9 mouse cellular contexts compared by ENCODE assay signal in the genomic region with DNA sequence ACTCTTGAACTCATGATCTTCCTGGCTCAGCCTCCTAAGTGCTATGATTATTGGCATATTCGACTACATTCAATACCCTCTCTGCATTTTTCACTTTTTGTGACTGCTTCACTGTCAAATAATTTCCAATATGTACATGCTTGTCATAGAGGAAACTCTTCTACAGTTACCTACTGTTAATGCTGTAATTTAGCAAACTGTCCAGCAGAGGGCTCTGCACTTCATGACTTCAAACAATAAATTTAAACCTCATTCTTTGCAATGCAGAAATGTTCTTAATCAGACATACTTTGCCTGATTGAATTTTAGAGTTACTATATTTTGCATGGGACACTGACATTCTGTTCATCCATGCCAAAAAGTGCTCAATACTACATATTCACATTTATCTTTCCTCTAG. TPM values are rescaled to one million over a fixed set of nuclear protein-coding genes. Genes with fewer than 3 reads are reported as not detected.
A peak's percentile ranks its signal among the peaks of the same experiment; 100 is the strongest.
DNase-seq lines count a peak whose midpoint lies in the region; ATAC-seq and TF ChIP-seq lines count a peak whose summit lies in the region.
"Had no signal": no experiment of that assay in that cellular context is flagged by ENCODE, and none has a peak within 500 bp of the region (broad histone marks: within the 10 kb centered on the region; RNA-seq: fewer than 3 reads in every experiment).

No protein-coding gene starts in this region.

- no peak overlapping the region for H3K9ac ChIP-seq in kidney, embryonic 14.5 days (ENCODE audit: low read depth, low read length)
- H3K9ac ChIP-seq in CH12.LX (ENCODE audit: insufficient read depth, low read depth) = no peak overlapping the region
- H3K9ac ChIP-seq: embryonic facial prominence, embryonic 15.5 days had no signal

- peak; percentile 32 for DNase-seq in kidney, postnatal 10 days
- DNase-seq in B cell, adult 2 months = peak; percentile 24 to 36
- peak; percentile 53 for DNase-seq in CH12.LX (ENCODE audit: extremely low read depth)
- DNase-seq in embryo, embryonic 11.5 days (ENCODE audit: low read depth, low spot score) = peak; percentile 35
- DNase-seq in naive thymus-derived CD4-positive, alpha-beta T cell, adult 2 months (ENCODE audit: low read depth) = peak; percentile 69
- no peak for DNase-seq in gastrocnemius, postnatal 36 days
- DNase-seq in gastrocnemius, postnatal 10 days = no peak

- TF ChIP-seq EP300 in CH12.LX (IDR thresholded peaks at IDR 0.05; ENCODE audit: low read length) = no peak

- ATAC-seq in kidney, embryonic 14.5 days (ENCODE audit: low FRiP score, low TSS enrichment) = no peak

- no peak overlapping the region for H3K27ac ChIP-seq in kidney, embryonic 14.5 days (ENCODE audit: low read depth, low read length)
- H3K27ac ChIP-seq in CH12.LX (ENCODE audit: insufficient read depth, low read depth) = no peak overlapping the region
- H3K27ac ChIP-seq: embryonic facial prominence, embryonic 15.5 days had no signal

- H3K4me3 ChIP-seq in kidney, embryonic 14.5 days (ENCODE audit: low read length) = no peak overlapping the region
- no peak overlapping the region for H3K4me3 ChIP-seq in CH12.LX (replicated peaks in 1 of 3; ENCODE audit: low read depth in 2 of 3, low read length in 2 of 3, poor library complexity in 1 of 3)
- H3K4me3 ChIP-seq: embryonic facial prominence, embryonic 15.5 days had no signal

- H3K79me2 ChIP-seq in CH12.LX (replicated peaks; ENCODE audit: control insufficient read depth, extremely low read depth, insufficient read depth, poor library complexity, severe bottlenecking) = peaks cover 3% of the 10 kb centered on the region

- no peak overlapping the region for H3K4me2 ChIP-seq in kidney, embryonic 14.5 days (replicated peaks; ENCODE audit: low read depth, low read length)
- no peak overlapping the region for H3K4me2 ChIP-seq in CH12.LX (ENCODE audit: insufficient read depth, low read depth, poor library complexity, severe bottlenecking)
- H3K4me2 ChIP-seq: embryonic facial prominence, embryonic 15.5 days had no signal

- WGBS in kidney, embryonic 14.5 days = 4% methylated on average over 1 of the region's 1 CpGs

- peak in 1 of 2 experiments; percentile 80; a peak in 3 of 4 replicates for TF ChIP-seq CTCF in CH12.LX (conservative IDR thresholded peaks at IDR 0.05 in 1 of 2, IDR thresholded peaks at IDR 0.05 in 1 of 2; ENCODE audit: low read depth in 2 of 2, low read length in 2 of 2)

- peaks cover 3% of the 10 kb centered on the region; the same call in 1 of the 2 replicates for H3K9me3 ChIP-seq in kidney, embryonic 14.5 days (ENCODE audit: control insufficient read depth, low read length)
- peaks cover 2% of the 10 kb centered on the region for H3K9me3 ChIP-seq in CH12.LX (replicated peaks; ENCODE audit: low read length)
- H3K9me3 ChIP-seq: embryonic facial prominence, embryonic 15.5 days had no signal

- TF ChIP-seq POLR2A in CH12.LX (IDR thresholded peaks at IDR 0.05; ENCODE audit: low read depth, low read length) = no peak

- no peaks in the 10 kb centered on the region for H3K27me3 ChIP-seq in kidney, embryonic 14.5 days (ENCODE audit: control insufficient read depth, insufficient read depth, low read length)
- no peaks in the 10 kb centered on the region for H3K27me3 ChIP-seq in CH12.LX (replicated peaks)
- H3K27me3 ChIP-seq: embryonic facial prominence, embryonic 15.5 days had no signal

- dilution Hi-C loops in CH12.LX (cut with MboI; ENCODE audit: extremely low pct_ligation_motif_present, extremely low pct_unique_long_range_greater_than_20kb, low sequenced_read_pairs) = no loop called here

- in situ Hi-C loops in CH12.LX (cut with MboI; ENCODE audit: low pct_ligation_motif_present, low pct_unique_long_range_greater_than_20kb, low sequenced_read_pairs) = loop anchor here (10.0 kb wide), 1 partner anchor 402 kb away; no protein-coding TSS in a partner anchor

- H3K36me3 ChIP-seq in kidney, embryonic 14.5 days (ENCODE audit: control insufficient read depth, insufficient read depth, low read length) = peaks cover 4% of the 10 kb centered on the region; the same call in 1 of the 2 replicates
- peaks cover 43 to 74% of the 10 kb centered on the region in 2 experiments for H3K36me3 ChIP-seq in CH12.LX (replicated peaks in 1 of 2; ENCODE audit: control insufficient read depth in 1 of 2, insufficient read depth in 1 of 2, low read length in 1 of 2)

- TF ChIP-seq RAD21 in CH12.LX (IDR thresholded peaks at IDR 0.05; ENCODE audit: low read depth, low read length) = peak; percentile 71

- intact Hi-C loops in gastrocnemius, postnatal 36 days (cut with DNase I) = loop anchor here (2.0 kb wide), 1 partner anchor 262 kb away; no protein-coding TSS in a partner anchor

- H3K4me1 ChIP-seq in kidney, embryonic 14.5 days (ENCODE audit: control insufficient read depth, insufficient read depth, low read length) = no peaks in the 10 kb centered on the region
- H3K4me1 ChIP-seq in CH12.LX (ENCODE audit: control insufficient read depth in 1 of 2, insufficient read depth in 2 of 2) = peaks cover 0 to 36% of the 10 kb centered on the region in 2 experiments; a peak in 2 of 4 replicates
- H3K4me1 ChIP-seq: embryonic facial prominence, embryonic 15.5 days had no signal

TF ChIP-seq in CH12.LX, 34 proteins besides CTCF, POLR2A, EP300 and RAD21:
- TF ChIP-seq IRF4 (IDR thresholded peaks at IDR 0.05; ENCODE audit: low read depth, low read length) = no peak
- TF ChIP-seq ETS1 (conservative IDR thresholded peaks at IDR 0.05; ENCODE audit: low read depth, low read length) = no peak
- no peak for TF ChIP-seq MAFK (IDR thresholded peaks at IDR 0.05; ENCODE audit: insufficient replicate concordance, low read length)
- TF ChIP-seq TCF12 (IDR thresholded peaks at IDR 0.05; ENCODE audit: low read depth, low read length) = no peak
- TF ChIP-seq SMC3 (IDR thresholded peaks at IDR 0.05; ENCODE audit: low read depth, low read length) = peak; percentile 64

RNA-seq across cellular contexts. Expression of gene Apip, which starts 13.0 kb away (rescaled TPM):
- polyA plus RNA-seq in kidney, embryonic 14.5 days (2014; fragmentation: Nextera tagmentation; extraction: Ambion mirVana) = 73.7 and 73.9 TPM in 2 replicates
- total RNA-seq in CH12.LX (2012; rRNA removed) (111 and 126 TPM in 2 replicates), CH12.LX (2014; rRNA removed) (222 and 233 TPM in 2 replicates)
- 142 and 184 TPM in 2 replicates for polyA plus RNA-seq in CH12.LX (2012; ENCODE audit: insufficient read length, low read depth)
- total RNA-seq in gastrocnemius, postnatal 36 days (2021) = 10 to 100 TPM; 37.0 to 45.9 TPM
- 10 to 100 TPM; 33.5 to 38.1 TPM for total RNA-seq in gastrocnemius, postnatal 10 days (2021)

RNA-seq across cellular contexts. Expression of gene Pdhx, which starts 13.1 kb away (rescaled TPM):
- 31.5 and 38.3 TPM in 2 replicates for polyA plus RNA-seq in kidney, embryonic 14.5 days (2014; fragmentation: Nextera tagmentation; extraction: Ambion mirVana)
- 66.9 and 78.9 TPM in 2 replicates for total RNA-seq in CH12.LX (2012; rRNA removed)
- 131 and 140 TPM in 2 replicates for total RNA-seq in CH12.LX (2014; rRNA removed)
- 97.4 and 104 TPM in 2 replicates for polyA plus RNA-seq in CH12.LX (2012; ENCODE audit: insufficient read length, low read depth)
- total RNA-seq in gastrocnemius, postnatal 36 days (2021) = 10 to 100 TPM; 87.0 to 99.9 TPM
- 10 to 100 TPM; 63.9 to 79.0 TPM for total RNA-seq in gastrocnemius, postnatal 10 days (2021)

Comparison
In these comparisons a context has a peak if more than half of its experiments do, and no peak if none do; other contexts are left out.
1. DNase-seq: peak in kidney, postnatal 10 days (single experiment), B cell, adult 2 months (2 of 2), CH12.LX (single experiment), embryo, embryonic 11.5 days (single experiment) and naive thymus-derived CD4-positive, alpha-beta T cell, adult 2 months (single experiment); none in gastrocnemius, postnatal 36 days (0 of 2) and gastrocnemius, postnatal 10 days (single experiment).